Mouse (Mus musculus) liver, adult (tissue): ENCODE data around the gene Inhba.

Experiments
- GATA4 ChIP-seq: IDR thresholded peaks from 2 replicates; pipeline ENCODE4 v1.6.1; 2014; ENCODE audit warnings: mild to moderate bottlenecking, low read length; ENCODE audit not compliant: insufficient replicate concordance

Inhba gene

GRCm38 (mm10) chr13:16011372-16012242, at the start of gene Inhba:
Gene Inhba, plus strand, starts transcription at chr13:16011851.
- TF ChIP-seq GATA4 = no peak

- no peak for TF ChIP-seq GATA4
Observed at GRCm38 (mm10) chr13:15976584-15976983, 35.1 kb upstream of the Inhba start.

- TF ChIP-seq GATA4 = no peak
Observed at GRCm38 (mm10) chr13:15979551-15979950, 32.1 kb upstream of the Inhba start.

- no peak for TF ChIP-seq GATA4
Observed at GRCm38 (mm10) chr13:15982041-15982440, 29.6 kb upstream of the Inhba start.

GRCm38 (mm10) chr13:15985761-15986160, 25.9 kb upstream of the Inhba start:
- no peak for TF ChIP-seq GATA4

GRCm38 (mm10) chr13:15986172-15986571, 25.5 kb upstream of the Inhba start:
- TF ChIP-seq GATA4 = no peak

- no peak for TF ChIP-seq GATA4
Observed at GRCm38 (mm10) chr13:15995314-15995713, 16.3 kb upstream of the Inhba start.

- TF ChIP-seq GATA4 = no peak
Observed at GRCm38 (mm10) chr13:16005517-16005916, 6.1 kb upstream of the Inhba start.

- TF ChIP-seq GATA4 = no peak
Observed at GRCm38 (mm10) chr13:16007748-16008147, 3.9 kb upstream of the Inhba start.

GRCm38 (mm10) chr13:16008348-16008747, 3.3 kb upstream of the Inhba start:
- TF ChIP-seq GATA4 = no peak

GRCm38 (mm10) chr13:16009766-16010465, 1.7 kb upstream of the Inhba start:
- TF ChIP-seq GATA4 = no peak

GRCm38 (mm10) chr13:16010586-16010985, 1.1 kb upstream of the Inhba start:
- no peak for TF ChIP-seq GATA4

- TF ChIP-seq GATA4 = no peak
Observed at GRCm38 (mm10) chr13:16012243-16012887, 714 bp downstream of the Inhba start.

GRCm38 (mm10) chr13:16014166-16014565, 2.5 kb downstream of the Inhba start:
- no peak for TF ChIP-seq GATA4

GRCm38 (mm10) chr13:16016506-16016905, 4.9 kb downstream of the Inhba start:
- no peak for TF ChIP-seq GATA4

GRCm38 (mm10) chr13:16017338-16017737, 5.7 kb downstream of the Inhba start:
- no peak for TF ChIP-seq GATA4
